Mouse (Mus musculus) forebrain, embryonic 16.5 days (tissue): ENCODE data around the gene Atf6. TPM values are rescaled to one million over a fixed set of nuclear protein-coding genes. Genes with fewer than 3 reads are reported as not detected.

Experiments used
- ATAC-seq: fragments of 200-750 bp; cut with Nextera tagmentation; 2 replicates; pipeline ENCODE4 v1.8.0; 2017; ENCODE audit warnings: mild to moderate bottlenecking, moderate library complexity
- H3K27ac ChIP-seq: fragments of 300-500 bp; sonication (generic); 2 replicates; pipeline ENCODE4 v1.5.1; 2014; ENCODE audit warnings: low read length, control low read depth
- H3K27me3 ChIP-seq: fragments of 300-500 bp; sonication (generic); replicated peaks from 2 replicates; pipeline ENCODE4 v1.6.1; 2014; ENCODE audit warnings: low read length; ENCODE audit not compliant: control insufficient read depth, insufficient read depth
- H3K36me3 ChIP-seq: fragments of 300-500 bp; sonication (generic); 2 replicates; pipeline ENCODE4 v1.6.1; 2014; ENCODE audit not compliant: control insufficient read depth, insufficient read depth
- H3K4me1 ChIP-seq: fragments of 300-500 bp; sonication (generic); replicated peaks from 2 replicates; pipeline ENCODE4 v1.6.1; 2014; ENCODE audit warnings: low read length; ENCODE audit not compliant: control insufficient read depth, insufficient read depth
- H3K4me2 ChIP-seq: fragments of 300-500 bp; sonication (generic); 2 replicates; pipeline ENCODE4 v1.6.1; 2014; ENCODE audit warnings: mild to moderate bottlenecking, low read length, control low read depth
- H3K4me3 ChIP-seq: fragments of 300-500 bp; sonication (generic); replicated peaks from 2 replicates; pipeline ENCODE4 v1.5.1; 2014; ENCODE audit warnings: mild to moderate bottlenecking, low read length, control low read depth
- H3K9ac ChIP-seq: fragments of 300-500 bp; sonication (generic); replicated peaks from 2 replicates; pipeline ENCODE4 v1.6.1; 2014; ENCODE audit warnings: low read depth, low read length, control low read depth
- H3K9me3 ChIP-seq: fragments of 300-500 bp; sonication (generic); 2 replicates; pipeline ENCODE4 v1.6.1; 2016; ENCODE audit warnings: low read length; ENCODE audit not compliant: control insufficient read depth
- WGBS: fragments of 180-500 bp; shearing (Covaris S2); extraction: QIAGEN DNeasy Blood & Tissue Kit; methylation state at CpG from one replicate; pipeline ENCODE4 v1.1.7; 2014; 5-methylcytosine and 5-hydroxymethylcytosine counted together
- polyA plus RNA-seq: library from polyadenylated mRNA; unstranded; fragments of >200 nt; fragmentation: Nextera tagmentation; extraction: Ambion mirVana; gene quantifications from 2 replicates; pipeline ENCODE4 v1.2.1, GENCODE M21; 2015

Atf6 gene
- polyA plus RNA-seq, 1 experiment from 2014 or later, result 7.7 TPM

GRCm38 (mm10) chr1:170868107-170868904 is 735 bp upstream of the Atf6 start:
- Histone ChIP-seq H3K4me3 (peak overlapping the region; percentile 96), H3K9ac (peak overlapping the region; percentile 88), H3K4me1 (peaks cover 10% of the 10 kb centered on the region), H3K36me3 (0 out of 2 replicates have a peak, but pooled peaks cover 2% of the 10 kb centered on the region), H3K9me3 (no peaks in the 10 kb centered on the region), H3K27ac (0 out of 2 replicates have a peak overlapping the region, but pooled peaks have one; percentile 39), H3K27me3 (no peaks in the 10 kb centered on the region), H3K4me2 (peak overlapping the region; percentile 81)
- under 1% methylated on average over 33 of the region's 33 CpGs for WGBS
- ATAC-seq, result peak; percentile 89

- H3K4me2 ChIP-seq, result peak overlapping the region; percentile 81
- H3K4me3 ChIP-seq, result peak overlapping the region; percentile 96
- H3K36me3 ChIP-seq, result 0 out of 2 replicates have a peak, but pooled peaks cover 2% of the 10 kb centered on the region
- H3K9ac ChIP-seq, result peak overlapping the region; percentile 88
- H3K4me1 ChIP-seq, result peaks cover 10% of the 10 kb centered on the region
- 2% methylated on average over 30 of the region's 30 CpGs for WGBS
- peak overlapping the region; percentile 61 for H3K27ac ChIP-seq
- H3K27me3 ChIP-seq, result no peaks in the 10 kb centered on the region
- ATAC-seq, result peak; percentile 61
- H3K9me3 ChIP-seq, result no peaks in the 10 kb centered on the region
Measured at GRCm38 (mm10) chr1:170866992-170867690, 430 bp downstream of the Atf6 start.

- 90% methylated on average over 5 of the region's 5 CpGs for WGBS
- Histone ChIP-seq H3K4me1 (peaks cover 10% of the 10 kb centered on the region), H3K36me3 (no peaks in the 10 kb centered on the region), H3K9me3 (no peaks in the 10 kb centered on the region), H3K9ac (no peak overlapping the region), H3K4me2 (no peak overlapping the region), H3K4me3 (no peak overlapping the region), H3K27me3 (no peaks in the 10 kb centered on the region), H3K27ac (no peak overlapping the region)
- ATAC-seq, result no peak
Measured at GRCm38 (mm10) chr1:170865406-170865805, 2.2 kb downstream of the Atf6 start.

GRCm38 (mm10) chr1:170864754-170865153 is 2.8 kb downstream of the Atf6 start:
- Histone ChIP-seq H3K4me2 (no peak overlapping the region), H3K9ac (no peak overlapping the region), H3K4me3 (no peak overlapping the region), H3K4me1 (peaks cover 10% of the 10 kb centered on the region), H3K27ac (no peak overlapping the region), H3K27me3 (no peaks in the 10 kb centered on the region), H3K36me3 (no peaks in the 10 kb centered on the region), H3K9me3 (no peaks in the 10 kb centered on the region)
- 81% methylated on average over 3 of the region's 3 CpGs for WGBS
- no peak for ATAC-seq

- no peaks in the 10 kb centered on the region for H3K27me3 ChIP-seq
- H3K27ac ChIP-seq, result no peak overlapping the region
- H3K4me2 ChIP-seq, result no peak overlapping the region
- H3K4me3 ChIP-seq, result no peak overlapping the region
- ATAC-seq, result no peak
- H3K9me3 ChIP-seq, result no peaks in the 10 kb centered on the region
- H3K9ac ChIP-seq, result no peak overlapping the region
- H3K36me3 ChIP-seq, result no peaks in the 10 kb centered on the region
- peaks cover 7% of the 10 kb centered on the region for H3K4me1 ChIP-seq
Measured at GRCm38 (mm10) chr1:170864234-170864633, 3.3 kb downstream of the Atf6 start.

- H3K9ac ChIP-seq, result no peak overlapping the region
- 71% methylated on average over 4 of the region's 4 CpGs for WGBS
- H3K36me3 ChIP-seq, result no peaks in the 10 kb centered on the region
- peaks cover 7% of the 10 kb centered on the region for H3K4me1 ChIP-seq
- no peak overlapping the region for H3K4me3 ChIP-seq
- H3K4me2 ChIP-seq, result no peak overlapping the region
- no peaks in the 10 kb centered on the region for H3K9me3 ChIP-seq
- H3K27ac ChIP-seq, result no peak overlapping the region
- no peaks in the 10 kb centered on the region for H3K27me3 ChIP-seq
- no peak for ATAC-seq
Measured at GRCm38 (mm10) chr1:170863033-170863432, 4.5 kb downstream of the Atf6 start.

GRCm38 (mm10) chr1:170862435-170862717 is 5.2 kb downstream of the Atf6 start:
- Histone ChIP-seq H3K9ac (no peak overlapping the region), H3K4me3 (no peak overlapping the region), H3K9me3 (no peaks in the 10 kb centered on the region), H3K4me1 (peaks cover 7% of the 10 kb centered on the region), H3K36me3 (no peaks in the 10 kb centered on the region), H3K27ac (no peak overlapping the region), H3K4me2 (no peak overlapping the region), H3K27me3 (no peaks in the 10 kb centered on the region)
- 77% methylated on average over 3 of the region's 3 CpGs for WGBS
- ATAC-seq, result no peak

- WGBS, result 81% methylated on average over 13 of the region's 13 CpGs
- H3K4me3 ChIP-seq, result no peak overlapping the region
- H3K27ac ChIP-seq, result no peak overlapping the region
- H3K36me3 ChIP-seq, result no peaks in the 10 kb centered on the region
- no peak overlapping the region for H3K4me2 ChIP-seq
- no peak for ATAC-seq
- peaks cover 5% of the 10 kb centered on the region for H3K4me1 ChIP-seq
- no peaks in the 10 kb centered on the region for H3K9me3 ChIP-seq
- no peaks in the 10 kb centered on the region for H3K27me3 ChIP-seq
- H3K9ac ChIP-seq, result no peak overlapping the region
Measured at GRCm38 (mm10) chr1:170861671-170862434, 5.7 kb downstream of the Atf6 start.

- H3K27me3 ChIP-seq, result no peaks in the 10 kb centered on the region
- WGBS, result 63% methylated on average over 2 of the region's 2 CpGs
- H3K4me2 ChIP-seq, result no peak overlapping the region
- no peak overlapping the region for H3K4me3 ChIP-seq
- no peaks in the 10 kb centered on the region for H3K4me1 ChIP-seq
- H3K9me3 ChIP-seq, result no peaks in the 10 kb centered on the region
- no peak overlapping the region for H3K9ac ChIP-seq
- H3K36me3 ChIP-seq, result no peaks in the 10 kb centered on the region
- no peak overlapping the region for H3K27ac ChIP-seq
- no peak for ATAC-seq
Measured at GRCm38 (mm10) chr1:170858872-170859271, 8.7 kb downstream of the Atf6 start.
